Mouse (Mus musculus): ENCODE measurements around the gene Rgs7bp.

DNA sequence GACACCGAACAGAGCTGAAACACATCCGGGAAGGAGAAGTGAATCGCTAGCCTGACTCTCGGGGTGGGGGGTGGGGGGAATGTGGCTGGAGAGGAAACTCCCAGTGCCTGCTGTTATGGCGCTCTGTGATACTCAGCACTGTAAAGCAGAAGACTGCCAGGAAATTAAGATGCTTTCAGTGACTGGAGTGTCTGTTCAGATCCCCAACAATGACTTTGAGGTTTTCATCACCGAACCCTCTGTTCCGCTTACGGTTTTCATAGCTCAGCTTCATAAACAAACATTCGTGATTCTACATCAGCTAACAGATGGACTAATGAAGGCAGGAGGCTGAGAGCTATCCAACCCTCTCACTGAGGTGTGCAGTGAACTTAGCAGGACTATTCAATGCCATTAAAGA lies 7.4 kb downstream of the Rgs7bp start:
- TF ChIP-seq CTCF (IDR thresholded peaks at IDR 0.05; ENCODE audit: control insufficient read depth, insufficient read depth, insufficient replicate concordance, low read depth, low read length) (no peak), POLR2A (IDR thresholded peaks at IDR 0.05; ENCODE audit: control insufficient read depth, low read depth, low read length) (no peak)

Measured in testis, adult 2 months (tissue).